Mouse (Mus musculus) hindbrain, embryonic 13.5 days (tissue): ENCODE measurements at regions not wholly inside any gene's neighbourhood (a gene's known extent, or its start where the extent isn't known, plus 50 kb on each side); places are given as distances from the start of the nearest gene placed in this dataset.
A peak's percentile ranks its signal among the peaks of the same experiment; 100 is the strongest.

ENCODE experiments used
- ATAC-seq: fragments of 200-750 bp; cut with Nextera tagmentation; 2 replicates; pipeline ENCODE4 v1.8.0; 2017; ENCODE audit warnings: moderate TSS enrichment; ENCODE audit not compliant: low FRiP score
- H3K27ac ChIP-seq: fragments of 300-500 bp; sonication (generic); 2 replicates; pipeline ENCODE4 v1.5.1; 2015; ENCODE audit warnings: inconsistent platforms, mild to moderate bottlenecking, moderate library complexity
- H3K27me3 ChIP-seq: fragments of 300-500 bp; sonication (generic); 2 replicates; pipeline ENCODE4 v1.6.1; 2015; ENCODE audit warnings: mild to moderate bottlenecking, inconsistent platforms
- H3K36me3 ChIP-seq: fragments of 300-500 bp; sonication (generic); 2 replicates; pipeline ENCODE4 v1.6.1; 2015; ENCODE audit warnings: mild to moderate bottlenecking, inconsistent platforms
- H3K4me1 ChIP-seq: fragments of 300-500 bp; sonication (generic); replicated peaks from 2 replicates; pipeline ENCODE4 v1.6.1; 2015; ENCODE audit warnings: inconsistent platforms
- H3K4me2 ChIP-seq: fragments of 300-500 bp; sonication (generic); 2 replicates; pipeline ENCODE4 v1.6.1; 2015; ENCODE audit warnings: inconsistent platforms, mild to moderate bottlenecking, moderate library complexity
- H3K4me3 ChIP-seq: fragments of 300-500 bp; sonication (generic); 2 replicates; pipeline ENCODE4 v1.5.1; 2015; ENCODE audit warnings: mild to moderate bottlenecking, inconsistent platforms
- H3K9ac ChIP-seq: fragments of 300-500 bp; sonication (generic); 2 replicates; pipeline ENCODE4 v1.6.1; 2015; ENCODE audit warnings: mild to moderate bottlenecking, inconsistent platforms
- H3K9me3 ChIP-seq: fragments of 300-500 bp; sonication (generic); 2 replicates; pipeline ENCODE4 v1.6.1; 2016; ENCODE audit warnings: inconsistent platforms
- WGBS: fragments of 180-500 bp; shearing (Covaris S2); methylation state at CpG from one replicate; pipeline ENCODE4 v1.1.7; 2015; 5-methylcytosine and 5-hydroxymethylcytosine counted together

GRCm38 (mm10) chr19:26504027-26504426 lies 100.8 kb upstream of the Smarca2 start:
- no peaks in the 10 kb centered on the region for H3K36me3 ChIP-seq
- 96% methylated on average over 2 of the region's 2 CpGs for WGBS

GRCm38 (mm10) chr19:26506802-26507201 lies 98.0 kb upstream of the Smarca2 start:
- Histone ChIP-seq H3K4me1 (peaks cover 21% of the 10 kb centered on the region), H3K9me3 (peaks cover 10% of the 10 kb centered on the region; the same call in 1 of the 2 replicates), H3K36me3 (no peaks in the 10 kb centered on the region), H3K9ac (no peak overlapping the region), H3K4me3 (no peak overlapping the region), H3K4me2 (no peak overlapping the region), H3K27me3 (no peaks in the 10 kb centered on the region), H3K27ac (no peak overlapping the region)
- 87% methylated on average over 1 of the region's 1 CpGs for WGBS
- ATAC-seq: no peak

More at GRCm38 (mm10) chr19:26504027-26504426, 100.8 kb upstream of the Smarca2 start:
- H3K9ac ChIP-seq: no peak overlapping the region
- H3K4me1 ChIP-seq: peaks cover 13% of the 10 kb centered on the region
- H3K9me3 ChIP-seq: peaks cover 10% of the 10 kb centered on the region; the same call in 1 of the 2 replicates
- H3K4me2 ChIP-seq: no peak overlapping the region
- ATAC-seq: no peak
- no peak overlapping the region for H3K4me3 ChIP-seq
- H3K27me3 ChIP-seq: no peaks in the 10 kb centered on the region
- H3K27ac ChIP-seq: no peak overlapping the region

- Histone ChIP-seq H3K36me3 (no peaks in the 10 kb centered on the region), H3K4me1 (peaks cover 21% of the 10 kb centered on the region), H3K4me2 (peak overlapping the region; percentile 38; the same call in 1 of the 2 replicates), H3K9ac (no peak overlapping the region), H3K27me3 (no peaks in the 10 kb centered on the region), H3K9me3 (peaks cover 10% of the 10 kb centered on the region; the same call in 1 of the 2 replicates), H3K4me3 (no peak overlapping the region), H3K27ac (peak overlapping the region; percentile 69)
- no peak for ATAC-seq
- 71% methylated on average over 11 of the region's 11 CpGs for WGBS
Measured at GRCm38 (mm10) chr19:26507986-26508385, 96.9 kb upstream of the Smarca2 start.

GRCm38 (mm10) chr19:26508616-26509015 lies 96.2 kb upstream of the Smarca2 start:
- H3K9ac ChIP-seq: peak overlapping the region; percentile 26; the same call in 1 of the 2 replicates

GRCm38 (mm10) chr19:26509240-26509639 lies 95.6 kb upstream of the Smarca2 start:
- Histone ChIP-seq H3K27ac (peak overlapping the region; percentile 69), H3K9me3 (peaks cover 10% of the 10 kb centered on the region; the same call in 1 of the 2 replicates), H3K4me2 (no peak overlapping the region), H3K4me1 (peaks cover 21% of the 10 kb centered on the region), H3K27me3 (no peaks in the 10 kb centered on the region), H3K36me3 (no peaks in the 10 kb centered on the region), H3K9ac (no peak overlapping the region), H3K4me3 (no peak overlapping the region)
- no peak for ATAC-seq
- WGBS: 73% methylated on average over 2 of the region's 2 CpGs

More at GRCm38 (mm10) chr19:26508616-26509015, 96.2 kb upstream of the Smarca2 start:
- H3K27ac ChIP-seq: peak overlapping the region; percentile 69
- H3K36me3 ChIP-seq: no peaks in the 10 kb centered on the region
- 32% methylated on average over 7 of the region's 7 CpGs for WGBS
- H3K9me3 ChIP-seq: peaks cover 10% of the 10 kb centered on the region; the same call in 1 of the 2 replicates
- H3K4me1 ChIP-seq: peaks cover 21% of the 10 kb centered on the region
- peak overlapping the region; percentile 38 for H3K4me2 ChIP-seq
- no peak overlapping the region for H3K4me3 ChIP-seq
- ATAC-seq: peak; percentile 82
- no peaks in the 10 kb centered on the region for H3K27me3 ChIP-seq

- no peak for ATAC-seq
- H3K9me3 ChIP-seq: peaks cover 6% of the 10 kb centered on the region; the same call in 1 of the 2 replicates
- peak overlapping the region; percentile 53 for H3K27ac ChIP-seq
- 83% methylated on average over 11 of the region's 12 CpGs for WGBS
- no peak overlapping the region for H3K9ac ChIP-seq
- H3K4me3 ChIP-seq: no peak overlapping the region
- no peak overlapping the region for H3K4me2 ChIP-seq
- H3K36me3 ChIP-seq: no peaks in the 10 kb centered on the region
- H3K4me1 ChIP-seq: peaks cover 21% of the 10 kb centered on the region
- no peaks in the 10 kb centered on the region for H3K27me3 ChIP-seq
Measured at GRCm38 (mm10) chr19:26510185-26510584, 94.7 kb upstream of the Smarca2 start.

GRCm38 (mm10) chr19:26510887-26511286 lies 94.0 kb upstream of the Smarca2 start:
- 92% methylated on average over 3 of the region's 3 CpGs for WGBS
- H3K27ac ChIP-seq: no peak overlapping the region
- no peak for ATAC-seq
- H3K9me3 ChIP-seq: no peaks in the 10 kb centered on the region
- no peaks in the 10 kb centered on the region for H3K27me3 ChIP-seq
- H3K36me3 ChIP-seq: no peaks in the 10 kb centered on the region
- H3K9ac ChIP-seq: no peak overlapping the region
- H3K4me1 ChIP-seq: peaks cover 21% of the 10 kb centered on the region
- no peak overlapping the region for H3K4me2 ChIP-seq
- H3K4me3 ChIP-seq: no peak overlapping the region

- H3K27ac ChIP-seq: no peak overlapping the region
- WGBS: 78% methylated on average over 6 of the region's 6 CpGs
- H3K4me2 ChIP-seq: no peak overlapping the region
- no peaks in the 10 kb centered on the region for H3K36me3 ChIP-seq
- H3K27me3 ChIP-seq: no peaks in the 10 kb centered on the region
- ATAC-seq: no peak
- peaks cover 21% of the 10 kb centered on the region for H3K4me1 ChIP-seq
- H3K9me3 ChIP-seq: no peaks in the 10 kb centered on the region
- H3K4me3 ChIP-seq: no peak overlapping the region
- no peak overlapping the region for H3K9ac ChIP-seq
Measured at GRCm38 (mm10) chr19:26511756-26512155, 93.1 kb upstream of the Smarca2 start.

- WGBS: 91% methylated on average over 3 of the region's 3 CpGs
- no peak overlapping the region for H3K27ac ChIP-seq
- no peaks in the 10 kb centered on the region for H3K27me3 ChIP-seq
- H3K4me2 ChIP-seq: no peak overlapping the region
- no peaks in the 10 kb centered on the region for H3K4me1 ChIP-seq
- no peak overlapping the region for H3K9ac ChIP-seq
- ATAC-seq: no peak
- H3K9me3 ChIP-seq: no peaks in the 10 kb centered on the region
- no peaks in the 10 kb centered on the region for H3K36me3 ChIP-seq
- no peak overlapping the region for H3K4me3 ChIP-seq
Measured at GRCm38 (mm10) chr19:26524583-26524982, 80.3 kb upstream of the Smarca2 start.

GRCm38 (mm10) chr19:26531390-26531789 lies 73.5 kb upstream of the Smarca2 start:
- Histone ChIP-seq H3K4me3 (no peak overlapping the region), H3K36me3 (no peaks in the 10 kb centered on the region), H3K27me3 (no peaks in the 10 kb centered on the region), H3K9ac (no peak overlapping the region), H3K27ac (no peak overlapping the region), H3K4me1 (0 out of 2 replicates have a peak, but pooled peaks cover 5% of the 10 kb centered on the region), H3K9me3 (no peaks in the 10 kb centered on the region), H3K4me2 (no peak overlapping the region)
- ATAC-seq: no peak
- WGBS: 76% methylated on average over 4 of the region's 4 CpGs

GRCm38 (mm10) chr19:26532509-26532908 lies 72.3 kb upstream of the Smarca2 start:
- Histone ChIP-seq H3K4me2 (no peak overlapping the region), H3K4me3 (no peak overlapping the region), H3K27ac (no peak overlapping the region), H3K36me3 (no peaks in the 10 kb centered on the region), H3K27me3 (no peaks in the 10 kb centered on the region), H3K9me3 (no peaks in the 10 kb centered on the region), H3K9ac (no peak overlapping the region), H3K4me1 (0 out of 2 replicates have a peak, but pooled peaks cover 5% of the 10 kb centered on the region)
- no peak for ATAC-seq
- WGBS: 66% methylated on average over 6 of the region's 6 CpGs

- no peaks in the 10 kb centered on the region for H3K27me3 ChIP-seq
- 0 out of 2 replicates have a peak, but pooled peaks cover 8% of the 10 kb centered on the region for H3K4me1 ChIP-seq
- no peak overlapping the region for H3K27ac ChIP-seq
- no peak overlapping the region for H3K4me3 ChIP-seq
- no peak overlapping the region for H3K9ac ChIP-seq
- H3K9me3 ChIP-seq: peaks cover 6% of the 10 kb centered on the region; the same call in 1 of the 2 replicates
- H3K4me2 ChIP-seq: no peak overlapping the region
- H3K36me3 ChIP-seq: no peaks in the 10 kb centered on the region
- WGBS: 59% methylated on average over 3 of the region's 3 CpGs
- no peak for ATAC-seq
Measured at GRCm38 (mm10) chr19:26545671-26546070, 59.2 kb upstream of the Smarca2 start.

GRCm38 (mm10) chr19:26547522-26547921 lies 57.3 kb upstream of the Smarca2 start:
- H3K4me3 ChIP-seq: no peak overlapping the region
- 85% methylated on average over 6 of the region's 6 CpGs for WGBS
- H3K9me3 ChIP-seq: peaks cover 4% of the 10 kb centered on the region; the same call in 1 of the 2 replicates
- no peak overlapping the region for H3K4me2 ChIP-seq
- H3K36me3 ChIP-seq: no peaks in the 10 kb centered on the region
- no peak for ATAC-seq
- H3K4me1 ChIP-seq: 0 out of 2 replicates have a peak, but pooled peaks cover 8% of the 10 kb centered on the region
- H3K27ac ChIP-seq: no peak overlapping the region
- H3K27me3 ChIP-seq: no peaks in the 10 kb centered on the region
- H3K9ac ChIP-seq: no peak overlapping the region
